Mouse (Mus musculus) kidney, postnatal 0 days (tissue): ENCODE measurements around the gene Cpt1a. TPM values are rescaled to one million over a fixed set of nuclear protein-coding genes. Genes with fewer than 3 reads are reported as not detected.
A peak's percentile ranks its signal among the peaks of the same experiment; 100 is the strongest.

Experiments
- ATAC-seq: fragments of 200-750 bp; cut with Nextera tagmentation; replicated peaks from 2 replicates; pipeline ENCODE4 v1.8.0; 2017; ENCODE audit warnings: low read depth, moderate number of reproducible peaks, moderate TSS enrichment, moderate library complexity; ENCODE audit not compliant: low FRiP score
- DNase-seq: peaks from one replicate; pipeline ENCODE4 v3.0.0-alpha.2; 2016; ENCODE audit warnings: low spot score
- H3K27ac ChIP-seq: fragments of 300-500 bp; sonication (generic); 2 replicates; pipeline ENCODE4 v1.5.1; 2014; ENCODE audit warnings: mild to moderate bottlenecking
- H3K27me3 ChIP-seq: fragments of 300-500 bp; sonication (generic); 2 replicates; pipeline ENCODE4 v1.6.1; 2014; ENCODE audit warnings: low read length, mixed read lengths; ENCODE audit not compliant: insufficient read depth
- H3K36me3 ChIP-seq: fragments of 300-500 bp; sonication (generic); 2 replicates; pipeline ENCODE4 v1.6.1; 2014; ENCODE audit warnings: low read length, mixed read lengths; ENCODE audit not compliant: insufficient read depth
- H3K4me1 ChIP-seq: fragments of 300-500 bp; sonication (generic); replicated peaks from 2 replicates; pipeline ENCODE4 v1.6.1; 2014; ENCODE audit warnings: antibody characterized with exemption, low read length, mixed read lengths; ENCODE audit not compliant: insufficient read depth
- H3K4me2 ChIP-seq: fragments of 300-500 bp; sonication (generic); 2 replicates; pipeline ENCODE4 v1.6.1; 2014; ENCODE audit warnings: mild to moderate bottlenecking, low read length, moderate library complexity, mixed read lengths
- H3K4me3 ChIP-seq: fragments of 300-500 bp; sonication (generic); replicated peaks from 2 replicates; pipeline ENCODE4 v1.5.1; 2014; ENCODE audit warnings: low read depth, low read length
- H3K9ac ChIP-seq: fragments of 300-500 bp; sonication (generic); 2 replicates; pipeline ENCODE4 v1.6.1; 2014; ENCODE audit warnings: low read depth, low read length
- H3K9me3 ChIP-seq: fragments of 300-500 bp; sonication (generic); replicated peaks from 2 replicates; pipeline ENCODE4 v1.6.1; 2016; ENCODE audit warnings: low read length, inconsistent platforms, mixed read lengths
- CTCF ChIP-seq: IDR thresholded peaks from 2 replicates; pipeline ENCODE4 v1.5.1; 2016; ENCODE audit warnings: antibody characterized with exemption, low read depth, mild to moderate bottlenecking, moderate library complexity
- WGBS: fragments of 180-500 bp; shearing (Covaris S2); extraction: QIAGEN DNeasy Blood & Tissue Kit; methylation state at CpG from one replicate; pipeline ENCODE4 v1.1.7; 2014; 5-methylcytosine and 5-hydroxymethylcytosine counted together
- polyA plus RNA-seq: library from polyadenylated mRNA; unstranded; fragments of >200 nt; fragmentation: Nextera tagmentation; extraction: Ambion mirVana; gene quantifications from 2 replicates; pipeline ENCODE4 v1.2.1, GENCODE M21; 2015

The Cpt1a gene
- polyA plus RNA-seq, 1 experiment from 2014 or later = 70.8 TPM

- Histone ChIP-seq H3K27ac (no peak overlapping the region), H3K4me2 (no peak overlapping the region), H3K9me3 (no peaks in the 10 kb centered on the region), H3K4me3 (no peak overlapping the region), H3K4me1 (peaks cover 18% of the 10 kb centered on the region), H3K27me3 (no peaks in the 10 kb centered on the region), H3K36me3 (no peaks in the 10 kb centered on the region), H3K9ac (no peak overlapping the region)
- DNase-seq (no peak), ATAC-seq (no peak)
- no peak for TF ChIP-seq CTCF
- WGBS = 70% methylated on average over 3 of the region's 3 CpGs
These were observed 18.9 kb downstream of the Cpt1a start for GRCm38 (mm10) chr19:3341021-3341420.

GRCm38 (mm10) chr19:3343929-3344328 is 21.8 kb downstream of the Cpt1a start:
- TF ChIP-seq CTCF = no peak
- Histone ChIP-seq H3K4me3 (no peak overlapping the region), H3K36me3 (no peaks in the 10 kb centered on the region), H3K4me1 (peaks cover 8% of the 10 kb centered on the region; the same call in 1 of the 2 replicates), H3K4me2 (no peak overlapping the region), H3K27me3 (no peaks in the 10 kb centered on the region), H3K27ac (peak overlapping the region; percentile 67; the same call in 1 of the 2 replicates), H3K9me3 (no peaks in the 10 kb centered on the region), H3K9ac (no peak overlapping the region)
- 58% methylated on average over 3 of the region's 3 CpGs for WGBS
- ATAC-seq = no peak
- no peak for DNase-seq

- H3K9ac ChIP-seq = no peak overlapping the region
- no peaks in the 10 kb centered on the region for H3K9me3 ChIP-seq
- H3K4me2 ChIP-seq = no peak overlapping the region
- 41% methylated on average over 8 of the region's 8 CpGs for WGBS
- no peaks in the 10 kb centered on the region for H3K36me3 ChIP-seq
- H3K4me1 ChIP-seq = peaks cover 8% of the 10 kb centered on the region; the same call in 1 of the 2 replicates
- peak overlapping the region; percentile 67 for H3K27ac ChIP-seq
- no peak overlapping the region for H3K4me3 ChIP-seq
- ATAC-seq (peak; percentile 68), DNase-seq (peak; percentile 61)
- TF ChIP-seq CTCF = no peak
- no peaks in the 10 kb centered on the region for H3K27me3 ChIP-seq
These were observed 22.8 kb downstream of the Cpt1a start for GRCm38 (mm10) chr19:3344636-3345544.

GRCm38 (mm10) chr19:3347784-3348183 is 25.6 kb downstream of the Cpt1a start:
- no peak for ATAC-seq

GRCm38 (mm10) chr19:3353415-3354111 is 31.4 kb downstream of the Cpt1a start:
- H3K27me3 ChIP-seq = no peaks in the 10 kb centered on the region
- WGBS = 50% methylated on average over 7 of the region's 7 CpGs
- no peak overlapping the region for H3K27ac ChIP-seq
- no peaks in the 10 kb centered on the region for H3K9me3 ChIP-seq
- H3K4me3 ChIP-seq = no peak overlapping the region
- no peaks in the 10 kb centered on the region for H3K4me1 ChIP-seq
- H3K36me3 ChIP-seq = 0 out of 2 replicates have a peak, but pooled peaks cover 8% of the 10 kb centered on the region
- H3K4me2 ChIP-seq = no peak overlapping the region
- no peak overlapping the region for H3K9ac ChIP-seq
- ATAC-seq (no peak), DNase-seq (no peak)
- no peak for TF ChIP-seq CTCF

More at GRCm38 (mm10) chr19:3347784-3348183, 25.6 kb downstream of the Cpt1a start:
- Histone ChIP-seq H3K9ac (no peak overlapping the region), H3K9me3 (no peaks in the 10 kb centered on the region), H3K4me3 (no peak overlapping the region), H3K27me3 (no peaks in the 10 kb centered on the region), H3K36me3 (no peaks in the 10 kb centered on the region), H3K4me1 (peaks cover 8% of the 10 kb centered on the region; the same call in 1 of the 2 replicates), H3K4me2 (no peak overlapping the region), H3K27ac (no peak overlapping the region)
- no peak for DNase-seq
- TF ChIP-seq CTCF = peak; percentile 43; the same call in 1 of the 2 replicates
- WGBS = 100% methylated on average over 1 of the region's 1 CpGs

GRCm38 (mm10) chr19:3355096-3355495 is 33.0 kb downstream of the Cpt1a start:
- Histone ChIP-seq H3K9me3 (no peaks in the 10 kb centered on the region), H3K27ac (no peak overlapping the region), H3K4me1 (no peaks in the 10 kb centered on the region), H3K27me3 (no peaks in the 10 kb centered on the region), H3K4me2 (no peak overlapping the region), H3K4me3 (no peak overlapping the region), H3K36me3 (0 out of 2 replicates have a peak, but pooled peaks cover 8% of the 10 kb centered on the region), H3K9ac (no peak overlapping the region)
- peak; percentile 50 for TF ChIP-seq CTCF
- DNase-seq = no peak
- 67% methylated on average over 5 of the region's 5 CpGs for WGBS
- no peak for ATAC-seq
